Mouse (Mus musculus) C2C12 (cell line): Measurements from ENCODE around the gene Rbfox2. TPM values are rescaled to one million over a fixed set of nuclear protein-coding genes. Genes with fewer than 3 reads are reported as not detected.

Experiments
- H3K27me3 ChIP-seq: one replicate; pipeline ENCODE4 v1.6.1; 2011; ENCODE audit not compliant: control insufficient read depth, insufficient read depth, insufficient read length
- H3K36me3 ChIP-seq: one replicate; pipeline ENCODE4 v1.6.1; 2011; ENCODE audit not compliant: control insufficient read depth, insufficient read depth
- H3K4me3 ChIP-seq: one replicate; pipeline ENCODE4 v1.5.1; 2011; ENCODE audit warnings: mild to moderate bottlenecking, control low read depth; ENCODE audit not compliant: poor library complexity, insufficient read depth, severe bottlenecking
- H3K79me2 ChIP-seq: one replicate; pipeline ENCODE4 v1.6.1; 2011; ENCODE audit not compliant: control insufficient read depth, insufficient read depth
- H3K79me3 ChIP-seq: one replicate; pipeline ENCODE4 v1.6.1; 2011; ENCODE audit warnings: low read depth, control low read depth
- H3ac ChIP-seq: one replicate; pipeline ENCODE3; 2011; ENCODE audit warnings: low read depth; ENCODE audit not compliant: control insufficient read depth, insufficient read length
- CEBPB ChIP-seq: IDR thresholded peaks from one replicate; pipeline ENCODE4 v1.6.1; 2011; ENCODE audit warnings: low read depth, mild to moderate bottlenecking, control low read depth, moderate library complexity
- CTCF ChIP-seq: IDR thresholded peaks from one replicate; pipeline ENCODE4 v1.5.1; 2011; ENCODE audit not compliant: control insufficient read depth, insufficient read depth, insufficient read length
- FOSL1 ChIP-seq: IDR thresholded peaks from one replicate; pipeline ENCODE4 v1.8.0; 2011; ENCODE audit warnings: mild to moderate bottlenecking, low read length; ENCODE audit not compliant: poor library complexity, insufficient read depth, severe bottlenecking
- MAX ChIP-seq: IDR thresholded peaks from one replicate; pipeline ENCODE4 v1.6.1; 2011; ENCODE audit warnings: mild to moderate bottlenecking, control low read depth
- MYOD1 ChIP-seq: IDR thresholded peaks from one replicate; pipeline ENCODE4 v1.6.1; 2011; ENCODE audit warnings: low read depth; ENCODE audit not compliant: control insufficient read depth, insufficient read length
- MYOG ChIP-seq: IDR thresholded peaks from one replicate; pipeline ENCODE4 v1.6.1; 2011; ENCODE audit not compliant: control insufficient read depth, insufficient read length; ENCODE audit errors: extremely low read depth
- USF1 ChIP-seq: IDR thresholded peaks from one replicate; pipeline ENCODE4 v1.6.1; 2011; ENCODE audit warnings: low read depth, mild to moderate bottlenecking, control low read depth, moderate library complexity
- polyA plus RNA-seq: library from polyadenylated mRNA; unstranded; fragments of >200 nt; fragmentation: generic; extraction: Trizol; gene quantifications from one replicate; pipeline ENCODE4 v1.2.1, GENCODE M21; 2012; ENCODE audit warnings: missing spikeins

The Rbfox2 gene
- polyA plus RNA-seq, 1 experiment, result 72.3 TPM

- no peaks in the 10 kb centered on the region for H3K79me2 ChIP-seq
- no peak for TF ChIP-seq MYOD1
- TF ChIP-seq CEBPB, result no peak
- no peak for TF ChIP-seq MYOG
- no peak for TF ChIP-seq FOSL1
- TF ChIP-seq USF1, result no peak
- no peak for TF ChIP-seq CTCF
- TF ChIP-seq MAX, result no peak
- H3K79me3 ChIP-seq, result no peaks in the 10 kb centered on the region
- no peaks in the 10 kb centered on the region for H3K27me3 ChIP-seq
- no peak overlapping the region for H3ac ChIP-seq
- no peaks in the 10 kb centered on the region for H3K36me3 ChIP-seq
- no peak overlapping the region for H3K4me3 ChIP-seq
These were observed 267.5 kb downstream of the Rbfox2 start for GRCm38 (mm10) chr15:77039211-77039700.

GRCm38 (mm10) chr15:77037278-77038161, 269.3 kb downstream of the Rbfox2 start:
- Histone ChIP-seq H3K36me3 (no peaks in the 10 kb centered on the region), H3ac (peak overlapping the region; percentile 75), H3K4me3 (no peak overlapping the region), H3K27me3 (no peaks in the 10 kb centered on the region), H3K79me3 (no peaks in the 10 kb centered on the region), H3K79me2 (no peaks in the 10 kb centered on the region)
- TF ChIP-seq CEBPB (no peak), USF1 (peak; percentile 71), MAX (peak; percentile 35), FOSL1 (no peak), CTCF (no peak), MYOD1 (peak; percentile 38), MYOG (no peak)

GRCm38 (mm10) chr15:77036989-77037277, 269.9 kb downstream of the Rbfox2 start:
- Histone ChIP-seq H3K79me2 (no peaks in the 10 kb centered on the region), H3ac (peak overlapping the region; percentile 75), H3K27me3 (no peaks in the 10 kb centered on the region), H3K4me3 (no peak overlapping the region), H3K36me3 (no peaks in the 10 kb centered on the region), H3K79me3 (no peaks in the 10 kb centered on the region)
- TF ChIP-seq MAX (no peak), MYOD1 (no peak), USF1 (no peak), CTCF (no peak), MYOG (no peak), CEBPB (no peak), FOSL1 (no peak)

GRCm38 (mm10) chr15:77036320-77036988, 270.4 kb downstream of the Rbfox2 start:
- no peaks in the 10 kb centered on the region for H3K79me2 ChIP-seq
- H3K36me3 ChIP-seq, result no peaks in the 10 kb centered on the region
- H3K27me3 ChIP-seq, result no peaks in the 10 kb centered on the region
- H3K4me3 ChIP-seq, result no peak overlapping the region
- peak overlapping the region; percentile 75 for H3ac ChIP-seq
- H3K79me3 ChIP-seq, result no peaks in the 10 kb centered on the region
- TF ChIP-seq MYOG (no peak), MAX (peak; percentile 17), FOSL1 (peak; percentile 36), CEBPB (no peak), MYOD1 (peak; percentile 92), CTCF (no peak), USF1 (peak; percentile 4)

GRCm38 (mm10) chr15:77035643-77036042, 271.2 kb downstream of the Rbfox2 start:
- TF ChIP-seq CTCF (no peak), MYOD1 (no peak), FOSL1 (no peak), USF1 (no peak), CEBPB (no peak), MYOG (no peak), MAX (no peak)
- Histone ChIP-seq H3K79me3 (no peaks in the 10 kb centered on the region), H3K27me3 (no peaks in the 10 kb centered on the region), H3K4me3 (no peak overlapping the region), H3ac (no peak overlapping the region), H3K79me2 (no peaks in the 10 kb centered on the region), H3K36me3 (no peaks in the 10 kb centered on the region)
